ENCODE assay signal across 32 mouse cellular contexts in the genomic region with DNA sequence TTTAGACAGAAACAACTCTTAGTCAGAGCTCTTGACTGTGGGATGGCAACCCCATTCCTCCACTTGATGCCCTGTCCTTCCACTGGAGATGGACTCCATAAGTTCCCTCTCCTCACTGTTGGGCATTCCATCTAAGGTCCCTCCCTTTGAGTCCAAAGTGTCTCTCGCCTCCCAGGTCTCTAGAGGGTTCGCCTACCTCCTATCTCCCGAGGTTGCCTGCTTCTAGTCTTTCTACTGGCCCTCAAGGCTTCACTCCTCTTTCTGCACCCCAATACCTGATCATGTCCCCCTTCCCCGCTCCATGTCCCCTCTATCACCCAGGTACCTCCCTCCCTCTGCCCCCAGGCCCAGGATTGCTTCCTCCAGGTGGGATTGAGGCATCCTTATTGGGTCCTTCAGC.
"Had no signal": no experiment of that assay in that cellular context is flagged by ENCODE, and none has a peak within 500 bp of the region (broad histone marks: within the 10 kb centered on the region; RNA-seq: fewer than 3 reads in every experiment).

No protein-coding gene starts in this region.

- H3K27me3 ChIP-seq: limb, embryonic 12.5 days; limb, embryonic 13.5 days; limb, embryonic 15.5 days; liver, embryonic 12.5 days; liver, embryonic 13.5 days; liver, embryonic 15.5 days; lung, embryonic 15.5 days; megakaryocyte, embryonic 14.5 days; midbrain, embryonic 12.5 days; midbrain, embryonic 15.5 days; neural tube, embryonic 12.5 days had no signal

- ATAC-seq: liver, embryonic 12.5 days; liver, postnatal 0 days; lung, postnatal 0 days; midbrain, embryonic 13.5 days; midbrain, embryonic 15.5 days; midbrain, embryonic 16.5 days had no signal

- H3K36me3 ChIP-seq: limb, embryonic 10.5 days; limb, embryonic 12.5 days; limb, embryonic 13.5 days; limb, embryonic 15.5 days; liver, embryonic 12.5 days; liver, embryonic 13.5 days; liver, embryonic 15.5 days; lung, embryonic 15.5 days; midbrain, embryonic 10.5 days; midbrain, embryonic 12.5 days; midbrain, embryonic 13.5 days; midbrain, embryonic 15.5 days; neural tube, embryonic 12.5 days had no signal

- H3K9me3 ChIP-seq: limb, embryonic 10.5 days; limb, embryonic 12.5 days; limb, embryonic 13.5 days; limb, embryonic 15.5 days; liver, embryonic 12.5 days; liver, embryonic 13.5 days; liver, embryonic 15.5 days; lung, embryonic 15.5 days; midbrain, embryonic 10.5 days; midbrain, embryonic 12.5 days; midbrain, embryonic 13.5 days; midbrain, embryonic 15.5 days; neural tube, embryonic 12.5 days had no signal

- H3K4me1 ChIP-seq: liver, embryonic 12.5 days; liver, embryonic 13.5 days; liver, embryonic 15.5 days; lung, embryonic 15.5 days; megakaryocyte, embryonic 14.5 days; midbrain, embryonic 12.5 days; midbrain, embryonic 13.5 days; midbrain, embryonic 15.5 days; neural tube, embryonic 12.5 days had no signal

- H3K27ac ChIP-seq: limb, embryonic 10.5 days; limb, embryonic 12.5 days; limb, embryonic 13.5 days; limb, embryonic 15.5 days; liver, embryonic 12.5 days; liver, embryonic 13.5 days; liver, embryonic 14.5 days; liver, embryonic 15.5 days; lung, embryonic 15.5 days; macrophage; midbrain, embryonic 10.5 days; midbrain, embryonic 12.5 days; midbrain, embryonic 13.5 days; midbrain, embryonic 15.5 days; neural tube, embryonic 12.5 days had no signal

- H3K9ac ChIP-seq: limb, embryonic 12.5 days; limb, embryonic 13.5 days; limb, embryonic 15.5 days; liver, embryonic 12.5 days; liver, embryonic 13.5 days; liver, embryonic 14.5 days; liver, embryonic 15.5 days; liver, postnatal 0 days; lung, embryonic 14.5 days; lung, embryonic 15.5 days; midbrain, embryonic 12.5 days; midbrain, embryonic 13.5 days; midbrain, embryonic 15.5 days; neural tube, embryonic 12.5 days had no signal

- DNase-seq: left cerebral cortex, postnatal 4 days; liver; liver, embryonic 13.5 days; liver, postnatal 0 days; lung, adult 18-20 months; lung, adult 2 months; lung, embryonic 14.5 days; lung, postnatal 10 days; lung, postnatal 14 days; lung, postnatal 36 days; lung, postnatal 4 days; midbrain, embryonic 14.5 days had no signal

- H3K4me3 ChIP-seq: limb, embryonic 10.5 days; limb, embryonic 12.5 days; limb, embryonic 13.5 days; limb, embryonic 15.5 days; liver, embryonic 12.5 days; liver, embryonic 13.5 days; liver, embryonic 15.5 days; lung, embryonic 15.5 days; megakaryocyte, embryonic 14.5 days; midbrain, embryonic 10.5 days; midbrain, embryonic 12.5 days; midbrain, embryonic 13.5 days; midbrain, embryonic 15.5 days; myocyte; neural tube, embryonic 12.5 days had no signal

- H3K4me2 ChIP-seq: limb, embryonic 12.5 days; limb, embryonic 13.5 days; limb, embryonic 15.5 days; liver, embryonic 11.5 days; liver, embryonic 12.5 days; liver, embryonic 13.5 days; liver, embryonic 15.5 days; lung, embryonic 14.5 days; lung, embryonic 15.5 days; midbrain, embryonic 11.5 days; midbrain, embryonic 12.5 days; midbrain, embryonic 13.5 days; midbrain, embryonic 15.5 days; neural tube, embryonic 12.5 days had no signal
